Mouse (Mus musculus) midbrain, embryonic 15.5 days (tissue): Measurements from ENCODE around the gene Spg20. TPM values are rescaled to one million over a fixed set of nuclear protein-coding genes. Genes with fewer than 3 reads are reported as not detected.

Source experiments
- ATAC-seq: fragments of 200-750 bp; cut with Nextera tagmentation; replicated peaks from 2 replicates; pipeline ENCODE4 v1.8.0; 2017; ENCODE audit warnings: moderate TSS enrichment
- H3K27ac ChIP-seq: fragments of 300-500 bp; sonication (generic); 2 replicates; pipeline ENCODE4 v1.5.1; 2015; ENCODE audit warnings: mild to moderate bottlenecking, inconsistent platforms
- H3K27me3 ChIP-seq: fragments of 300-500 bp; sonication (generic); replicated peaks from 2 replicates; pipeline ENCODE4 v1.6.1; 2015; ENCODE audit warnings: inconsistent platforms
- H3K36me3 ChIP-seq: fragments of 300-500 bp; sonication (generic); replicated peaks from 2 replicates; pipeline ENCODE4 v1.6.1; 2015; ENCODE audit warnings: inconsistent platforms
- H3K4me1 ChIP-seq: fragments of 300-500 bp; sonication (generic); 2 replicates; pipeline ENCODE4 v1.6.1; 2015; ENCODE audit warnings: inconsistent platforms
- H3K4me2 ChIP-seq: fragments of 300-500 bp; sonication (generic); 2 replicates; pipeline ENCODE4 v1.6.1; 2015; ENCODE audit warnings: inconsistent platforms, mild to moderate bottlenecking, moderate library complexity
- H3K4me3 ChIP-seq: fragments of 300-500 bp; sonication (generic); 2 replicates; pipeline ENCODE4 v1.5.1; 2015; ENCODE audit warnings: mild to moderate bottlenecking, inconsistent platforms
- H3K9ac ChIP-seq: fragments of 300-500 bp; sonication (generic); 2 replicates; pipeline ENCODE4 v1.6.1; 2015; ENCODE audit warnings: mild to moderate bottlenecking, inconsistent platforms
- H3K9me3 ChIP-seq: fragments of 300-500 bp; sonication (generic); 2 replicates; pipeline ENCODE4 v1.6.1; 2016; ENCODE audit warnings: inconsistent platforms
- whole genome bisulfite sequencing: fragments of 180-500 bp; shearing (Covaris S2); methylation state at CpG from one replicate; pipeline ENCODE4 v1.1.7; 2015; ENCODE audit warnings: mixed read lengths; 5-methylcytosine and 5-hydroxymethylcytosine counted together
- polyA plus RNA-seq: library from polyadenylated mRNA; unstranded; fragments of >200 nt; fragmentation: Nextera tagmentation; extraction: Ambion mirVana; gene quantifications from 2 replicates; pipeline ENCODE4 v1.2.1, GENCODE M21; 2015

The Spg20 gene
- polyA plus RNA-seq, result 15.7 and 15.8 TPM in 2 replicates

- Histone ChIP-seq H3K27ac (peak within 1 kb of the TSS; percentile 80), H3K4me1 (peaks cover 15% of the 10 kb centered on the region), H3K9me3 (no peaks in the 10 kb centered on the region), H3K4me3 (peak within 1 kb of the TSS; percentile 83), H3K4me2 (peak within 1 kb of the TSS; percentile 75), H3K27me3 (no peaks in the 10 kb centered on the region), H3K36me3 (peaks cover 2% of the 10 kb centered on the region; the same call in 1 of the 2 replicates), H3K9ac (peak within 1 kb of the TSS; percentile 88)
- WGBS, result under 1% methylated on average over 58 of the region's 58 CpGs
- ATAC-seq, result peak; percentile 96
Observed at GRCm38 (mm10) chr3:55111935-55112709, at the start of gene Spg20. TSS of gene Spg20 (plus strand) at chr3:55112108.

GRCm38 (mm10) chr3:55062653-55063052 is 49.3 kb upstream of the Spg20 start:
- ATAC-seq, result no peak
- WGBS, result 63% methylated on average over 9 of the region's 9 CpGs
- no peaks in the 10 kb centered on the region for H3K36me3 ChIP-seq

GRCm38 (mm10) chr3:55064396-55064795 is 47.5 kb upstream of the Spg20 start:
- H3K27me3 ChIP-seq, result no peaks in the 10 kb centered on the region
- H3K9ac ChIP-seq, result no peak overlapping the region
- no peak overlapping the region for H3K27ac ChIP-seq
- WGBS, result 16% methylated on average over 2 of the region's 2 CpGs
- H3K9me3 ChIP-seq, result no peaks in the 10 kb centered on the region
- no peak; the same call in 1 of the 2 replicates for ATAC-seq
- no peaks in the 10 kb centered on the region for H3K36me3 ChIP-seq
- H3K4me2 ChIP-seq, result no peak overlapping the region
- H3K4me1 ChIP-seq, result peaks cover 12% of the 10 kb centered on the region
- no peak overlapping the region for H3K4me3 ChIP-seq

More at GRCm38 (mm10) chr3:55062653-55063052, 49.3 kb upstream of the Spg20 start:
- Histone ChIP-seq H3K27ac (no peak overlapping the region), H3K4me1 (peaks cover 12% of the 10 kb centered on the region), H3K4me3 (no peak overlapping the region), H3K9me3 (no peaks in the 10 kb centered on the region), H3K9ac (no peak overlapping the region), H3K4me2 (no peak overlapping the region), H3K27me3 (no peaks in the 10 kb centered on the region)

- no peaks in the 10 kb centered on the region for H3K36me3 ChIP-seq
- no peaks in the 10 kb centered on the region for H3K9me3 ChIP-seq
- H3K4me1 ChIP-seq, result peaks cover 12% of the 10 kb centered on the region
- peak; percentile 34; the same call in 1 of the 2 replicates for ATAC-seq
- no peak overlapping the region for H3K4me2 ChIP-seq
- H3K27ac ChIP-seq, result peak overlapping the region; percentile 38; the same call in 1 of the 2 replicates
- no peak overlapping the region for H3K4me3 ChIP-seq
- H3K27me3 ChIP-seq, result no peaks in the 10 kb centered on the region
- H3K9ac ChIP-seq, result no peak overlapping the region
- 54% methylated on average over 14 of the region's 14 CpGs for WGBS
Observed at GRCm38 (mm10) chr3:55065738-55066665, 45.9 kb upstream of the Spg20 start.

- Histone ChIP-seq H3K4me3 (no peak overlapping the region), H3K4me2 (no peak overlapping the region), H3K27ac (peak overlapping the region; percentile 38; the same call in 1 of the 2 replicates), H3K36me3 (no peaks in the 10 kb centered on the region), H3K4me1 (peaks cover 12% of the 10 kb centered on the region), H3K27me3 (no peaks in the 10 kb centered on the region), H3K9ac (no peak overlapping the region), H3K9me3 (no peaks in the 10 kb centered on the region)
- WGBS, result 39% methylated on average over 12 of the region's 12 CpGs
- peak; percentile 28; the same call in 1 of the 2 replicates for ATAC-seq
Observed at GRCm38 (mm10) chr3:55066666-55067023, 45.3 kb upstream of the Spg20 start.

- no peak overlapping the region for H3K4me3 ChIP-seq
Observed at GRCm38 (mm10) chr3:55067791-55068434, 44.0 kb upstream of the Spg20 start.

GRCm38 (mm10) chr3:55074576-55075293 is 37.2 kb upstream of the Spg20 start:
- Histone ChIP-seq H3K27ac (no peak overlapping the region), H3K36me3 (no peaks in the 10 kb centered on the region), H3K9me3 (no peaks in the 10 kb centered on the region), H3K4me3 (no peak overlapping the region), H3K27me3 (no peaks in the 10 kb centered on the region), H3K4me2 (no peak overlapping the region), H3K4me1 (no peaks in the 10 kb centered on the region), H3K9ac (no peak overlapping the region)
- 62% methylated on average over 6 of the region's 6 CpGs for WGBS
- no peak for ATAC-seq

More at GRCm38 (mm10) chr3:55067791-55068434, 44.0 kb upstream of the Spg20 start:
- H3K9me3 ChIP-seq, result no peaks in the 10 kb centered on the region
- no peak overlapping the region for H3K4me2 ChIP-seq
- ATAC-seq, result no peak
- no peak overlapping the region for H3K9ac ChIP-seq
- H3K27me3 ChIP-seq, result no peaks in the 10 kb centered on the region
- H3K4me1 ChIP-seq, result peaks cover 12% of the 10 kb centered on the region
- no peaks in the 10 kb centered on the region for H3K36me3 ChIP-seq
- WGBS, result 37% methylated on average over 7 of the region's 7 CpGs
- H3K27ac ChIP-seq, result no peak overlapping the region

GRCm38 (mm10) chr3:55075294-55075648 is 36.6 kb upstream of the Spg20 start:
- WGBS, result 37% methylated on average over 3 of the region's 3 CpGs
- H3K9me3 ChIP-seq, result no peaks in the 10 kb centered on the region
- H3K4me3 ChIP-seq, result no peak overlapping the region
- ATAC-seq, result 0 out of 2 replicates have a peak, but pooled peaks have one; percentile 39
- no peak overlapping the region for H3K4me2 ChIP-seq
- H3K27me3 ChIP-seq, result no peaks in the 10 kb centered on the region
- no peaks in the 10 kb centered on the region for H3K4me1 ChIP-seq
- no peak overlapping the region for H3K9ac ChIP-seq
- H3K36me3 ChIP-seq, result no peaks in the 10 kb centered on the region
- H3K27ac ChIP-seq, result no peak overlapping the region

- Histone ChIP-seq H3K27ac (no peak overlapping the region), H3K4me2 (no peak overlapping the region), H3K9me3 (no peaks in the 10 kb centered on the region), H3K9ac (no peak overlapping the region), H3K4me3 (no peak overlapping the region), H3K4me1 (no peaks in the 10 kb centered on the region), H3K36me3 (no peaks in the 10 kb centered on the region), H3K27me3 (no peaks in the 10 kb centered on the region)
- WGBS, result 26% methylated on average over 6 of the region's 6 CpGs
- ATAC-seq, result no peak
Observed at GRCm38 (mm10) chr3:55078233-55078632, 33.7 kb upstream of the Spg20 start.

GRCm38 (mm10) chr3:55079619-55080018 is 32.3 kb upstream of the Spg20 start:
- Histone ChIP-seq H3K27ac (no peak overlapping the region), H3K4me3 (no peak overlapping the region), H3K27me3 (no peaks in the 10 kb centered on the region), H3K36me3 (no peaks in the 10 kb centered on the region), H3K4me1 (no peaks in the 10 kb centered on the region), H3K4me2 (no peak overlapping the region), H3K9ac (no peak overlapping the region), H3K9me3 (no peaks in the 10 kb centered on the region)
- no peak for ATAC-seq
- 82% methylated on average over 8 of the region's 8 CpGs for WGBS

- ATAC-seq, result 0 out of 2 replicates have a peak, but pooled peaks have one; percentile 55
- Histone ChIP-seq H3K4me3 (no peak overlapping the region), H3K36me3 (no peaks in the 10 kb centered on the region), H3K27ac (no peak overlapping the region), H3K4me1 (no peaks in the 10 kb centered on the region), H3K9ac (no peak overlapping the region), H3K4me2 (no peak overlapping the region), H3K9me3 (no peaks in the 10 kb centered on the region), H3K27me3 (no peaks in the 10 kb centered on the region)
- WGBS, result 16% methylated on average over 6 of the region's 6 CpGs
Observed at GRCm38 (mm10) chr3:55080055-55080454, 31.9 kb upstream of the Spg20 start.
